Mouse (Mus musculus): ENCODE results near the gene Dpy19l1. TPM values are rescaled to one million over a fixed set of nuclear protein-coding genes. Genes with fewer than 3 reads are reported as not detected.
A peak's percentile ranks its signal among the peaks of the same experiment; 100 is the strongest.

Dpy19l1 gene
- polyA plus RNA-seq, 1 experiment from 2014 or later: 11.7 TPM

- Histone ChIP-seq H3K27ac (peak overlapping the region; percentile 90), H3K9me3 (no peaks in the 10 kb centered on the region), H3K27me3 (no peaks in the 10 kb centered on the region), H3K4me2 (peak overlapping the region; percentile 60), H3K9ac (peak overlapping the region; percentile 83), H3K4me1 (peaks cover 22% of the 10 kb centered on the region), H3K4me3 (peak overlapping the region; percentile 78), H3K36me3 (no peaks in the 10 kb centered on the region)
- ATAC-seq (ENCODE audit: insufficient number of reproducible peaks, insufficient read depth, low FRiP score, low TSS enrichment, low read depth): no peak
- 2% methylated on average over 5 of the region's 5 CpGs for WGBS
These were observed 899 bp upstream of the Dpy19l1 start for GRCm38 (mm10) chr9:24503858-24504219.

DNA sequence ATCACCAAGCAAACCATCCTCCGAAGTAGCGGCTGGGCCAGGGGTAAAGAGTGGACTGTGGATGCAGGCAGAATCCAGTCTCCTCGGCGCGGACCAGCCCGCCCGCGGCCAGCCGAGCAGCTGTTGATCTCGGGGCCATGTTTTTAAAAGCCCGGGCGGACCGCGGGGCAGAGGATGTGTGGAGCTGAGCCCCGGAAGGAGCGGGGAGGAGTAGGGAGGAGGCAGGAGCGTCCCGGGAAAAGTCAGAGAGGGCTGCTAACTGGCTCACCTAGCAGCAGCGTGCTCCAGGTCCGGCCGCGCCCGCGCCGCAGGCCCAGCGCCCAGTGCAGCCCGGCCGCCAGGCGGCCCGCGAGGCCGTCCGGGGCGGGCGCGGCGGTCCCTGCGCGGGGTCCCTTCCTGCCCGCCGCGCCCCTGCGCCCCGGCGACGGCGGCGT is 352 bp downstream of the Dpy19l1 start:
- Histone ChIP-seq H3K4me1 (peaks cover 22% of the 10 kb centered on the region), H3K4me3 (peak overlapping the region; percentile 78), H3K36me3 (no peaks in the 10 kb centered on the region; the same call in 1 of the 2 replicates), H3K9ac (peak overlapping the region; percentile 83), H3K4me2 (peak overlapping the region; percentile 60), H3K27ac (peak overlapping the region; percentile 90), H3K27me3 (no peaks in the 10 kb centered on the region), H3K9me3 (no peaks in the 10 kb centered on the region)
- peak; percentile 75 for ATAC-seq (ENCODE audit: insufficient number of reproducible peaks, insufficient read depth, low FRiP score, low TSS enrichment, low read depth)
- WGBS: under 1% methylated on average over 47 of the region's 48 CpGs

DNA sequence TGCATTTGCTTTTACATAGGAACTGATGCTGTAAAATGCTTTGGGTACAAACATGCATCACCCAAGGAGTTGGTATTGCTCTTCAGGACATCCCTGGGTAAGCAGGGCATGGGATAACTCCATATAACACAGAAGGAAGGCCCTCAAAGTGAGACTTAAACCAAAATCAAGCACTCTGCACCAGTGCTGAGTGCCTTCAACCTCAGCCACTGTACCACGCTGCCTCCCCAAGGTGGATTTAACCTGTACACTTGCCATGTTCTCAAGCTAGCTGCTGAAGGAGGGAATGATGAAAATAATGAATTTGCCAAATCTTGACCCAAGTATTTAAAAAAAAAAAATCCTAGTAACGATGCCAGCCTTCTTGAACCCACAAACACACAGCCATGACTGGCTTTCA is 1.3 kb downstream of the Dpy19l1 start:
- Histone ChIP-seq H3K9ac (peak overlapping the region; percentile 83), H3K4me2 (peak overlapping the region; percentile 60), H3K4me1 (peaks cover 22% of the 10 kb centered on the region), H3K27me3 (no peaks in the 10 kb centered on the region), H3K9me3 (no peaks in the 10 kb centered on the region), H3K27ac (no peak overlapping the region), H3K36me3 (no peaks in the 10 kb centered on the region; the same call in 1 of the 2 replicates), H3K4me3 (peak overlapping the region; percentile 78)
- WGBS: 51% methylated on average over 2 of the region's 2 CpGs
- no peak for ATAC-seq (ENCODE audit: insufficient number of reproducible peaks, insufficient read depth, low FRiP score, low TSS enrichment, low read depth)

DNA sequence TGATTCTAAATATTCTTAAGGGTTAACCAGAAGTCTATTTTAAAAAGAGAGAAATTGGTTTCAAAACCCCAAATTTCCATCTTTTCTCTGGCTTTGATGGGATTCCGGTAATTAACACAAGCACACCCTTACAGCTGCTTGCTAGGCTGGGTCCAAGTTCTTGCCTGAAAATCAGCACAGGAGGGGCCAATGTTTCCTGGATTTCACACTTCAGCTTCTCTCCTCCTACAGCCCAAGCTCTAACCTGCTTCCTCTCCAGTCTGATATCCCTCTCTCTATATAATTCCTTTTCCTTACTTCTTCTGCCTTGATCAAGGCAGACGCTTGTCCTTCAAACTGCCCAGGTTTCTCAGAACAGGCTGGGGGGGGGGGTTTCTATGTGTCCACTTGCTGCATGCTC is 6.7 kb downstream of the Dpy19l1 start:
- no peak overlapping the region for H3K27ac ChIP-seq
- peaks cover 16% of the 10 kb centered on the region for H3K4me1 ChIP-seq
- H3K4me2 ChIP-seq: no peak overlapping the region
- no peak overlapping the region for H3K4me3 ChIP-seq
- no peaks in the 10 kb centered on the region for H3K9me3 ChIP-seq
- no peaks in the 10 kb centered on the region; the same call in 1 of the 2 replicates for H3K36me3 ChIP-seq
- 92% methylated on average over 2 of the region's 2 CpGs for WGBS
- H3K27me3 ChIP-seq: no peaks in the 10 kb centered on the region
- no peak overlapping the region for H3K9ac ChIP-seq
- no peak for ATAC-seq (ENCODE audit: insufficient number of reproducible peaks, insufficient read depth, low FRiP score, low TSS enrichment, low read depth)

- no peak overlapping the region for H3K4me3 ChIP-seq
- no peak overlapping the region for H3K4me2 ChIP-seq
- H3K27ac ChIP-seq: no peak overlapping the region
- H3K27me3 ChIP-seq: no peaks in the 10 kb centered on the region
- H3K36me3 ChIP-seq: no peaks in the 10 kb centered on the region
- no peak overlapping the region for H3K9ac ChIP-seq
- H3K9me3 ChIP-seq: no peaks in the 10 kb centered on the region
- no peak for ATAC-seq (ENCODE audit: insufficient number of reproducible peaks, insufficient read depth, low FRiP score, low TSS enrichment, low read depth)
- 87% methylated on average over 5 of the region's 5 CpGs for WGBS
- H3K4me1 ChIP-seq: peaks cover 11% of the 10 kb centered on the region; the same call in 1 of the 2 replicates
These were observed 12.4 kb downstream of the Dpy19l1 start for GRCm38 (mm10) chr9:24490516-24490915.

- Histone ChIP-seq H3K4me3 (no peak overlapping the region), H3K4me1 (peaks cover 13% of the 10 kb centered on the region; the same call in 1 of the 2 replicates), H3K36me3 (no peaks in the 10 kb centered on the region), H3K27ac (no peak overlapping the region), H3K27me3 (no peaks in the 10 kb centered on the region), H3K9me3 (no peaks in the 10 kb centered on the region), H3K9ac (no peak overlapping the region), H3K4me2 (no peak overlapping the region)
- 82% methylated on average over 6 of the region's 6 CpGs for WGBS
- ATAC-seq (ENCODE audit: insufficient number of reproducible peaks, insufficient read depth, low FRiP score, low TSS enrichment, low read depth): no peak
These were observed 14.4 kb downstream of the Dpy19l1 start for GRCm38 (mm10) chr9:24488425-24489104.

GRCm38 (mm10) chr9:24482375-24482774 is 20.6 kb downstream of the Dpy19l1 start:
- H3K4me1 ChIP-seq: 0 out of 2 replicates have a peak, but pooled peaks cover 2% of the 10 kb centered on the region
- no peaks in the 10 kb centered on the region for H3K9me3 ChIP-seq
- no peak overlapping the region for H3K27ac ChIP-seq
- H3K27me3 ChIP-seq: no peaks in the 10 kb centered on the region
- ATAC-seq (ENCODE audit: insufficient number of reproducible peaks, insufficient read depth, low FRiP score, low TSS enrichment, low read depth): no peak
- H3K36me3 ChIP-seq: peaks cover 22% of the 10 kb centered on the region
- no peak overlapping the region for H3K4me3 ChIP-seq
- WGBS: 86% methylated on average over 5 of the region's 5 CpGs
- no peak overlapping the region for H3K4me2 ChIP-seq
- H3K9ac ChIP-seq: no peak overlapping the region

DNA sequence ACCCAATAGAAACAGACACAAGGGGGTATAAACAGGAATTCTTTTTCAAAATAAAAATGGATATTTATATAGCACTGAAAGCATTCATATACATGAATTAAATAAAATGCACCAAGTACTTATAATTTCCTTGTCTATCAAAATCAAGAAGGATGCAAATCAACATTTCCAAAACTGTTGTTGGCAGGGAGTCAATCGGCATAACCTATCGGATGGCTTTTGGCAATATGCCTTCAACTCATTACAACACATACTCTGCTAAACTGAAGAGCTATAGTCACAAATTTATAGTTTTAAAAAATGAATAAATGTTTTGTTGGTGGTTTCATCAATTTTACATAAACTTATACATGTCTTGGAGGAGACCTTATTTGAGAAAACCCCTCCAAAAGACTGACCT is 25.7 kb downstream of the Dpy19l1 start:
- Histone ChIP-seq H3K9ac (no peak overlapping the region), H3K9me3 (no peaks in the 10 kb centered on the region), H3K4me3 (no peak overlapping the region), H3K27ac (no peak overlapping the region), H3K27me3 (no peaks in the 10 kb centered on the region), H3K4me1 (no peaks in the 10 kb centered on the region), H3K4me2 (no peak overlapping the region), H3K36me3 (peaks cover 25% of the 10 kb centered on the region)
- 84% methylated on average over 2 of the region's 2 CpGs for WGBS
- ATAC-seq (ENCODE audit: insufficient number of reproducible peaks, insufficient read depth, low FRiP score, low TSS enrichment, low read depth): no peak

- no peak overlapping the region for H3K4me2 ChIP-seq
- H3K36me3 ChIP-seq: peaks cover 11% of the 10 kb centered on the region
- 85% methylated on average over 7 of the region's 7 CpGs for WGBS
- no peak overlapping the region for H3K4me3 ChIP-seq
- no peaks in the 10 kb centered on the region for H3K9me3 ChIP-seq
- no peak for ATAC-seq (ENCODE audit: insufficient number of reproducible peaks, insufficient read depth, low FRiP score, low TSS enrichment, low read depth)
- H3K9ac ChIP-seq: no peak overlapping the region
- no peaks in the 10 kb centered on the region for H3K4me1 ChIP-seq
- H3K27ac ChIP-seq: no peak overlapping the region
- no peaks in the 10 kb centered on the region for H3K27me3 ChIP-seq
These were observed 29.1 kb downstream of the Dpy19l1 start for GRCm38 (mm10) chr9:24473824-24474223.

- H3K9me3 ChIP-seq: no peaks in the 10 kb centered on the region
- 76% methylated on average over 3 of the region's 3 CpGs for WGBS
- no peak for ATAC-seq (ENCODE audit: insufficient number of reproducible peaks, insufficient read depth, low FRiP score, low TSS enrichment, low read depth)
These were observed 30.4 kb downstream of the Dpy19l1 start for GRCm38 (mm10) chr9:24472514-24472913.

DNA sequence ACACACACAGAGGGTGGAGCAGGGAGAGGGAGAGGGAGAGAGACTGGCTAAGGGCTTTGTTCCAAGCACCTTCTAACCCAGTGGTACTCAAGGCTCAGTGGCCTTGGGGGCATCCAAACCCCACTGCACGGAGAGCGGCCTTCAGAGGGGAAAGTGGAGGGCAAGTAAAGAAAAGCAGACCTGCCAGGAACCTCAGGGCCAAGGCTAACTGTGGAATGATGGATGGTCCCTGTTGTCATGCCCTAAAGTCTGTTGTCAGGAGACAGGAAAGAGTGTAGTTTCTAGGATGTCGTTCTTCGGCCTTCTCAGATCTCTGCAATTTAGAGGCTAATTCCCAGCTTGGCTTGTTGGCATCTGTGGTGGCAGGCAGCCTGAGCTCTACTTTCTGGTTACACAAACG is 32.8 kb downstream of the Dpy19l1 start:
- Histone ChIP-seq H3K27ac (no peak overlapping the region), H3K4me1 (no peaks in the 10 kb centered on the region), H3K9me3 (no peaks in the 10 kb centered on the region), H3K9ac (no peak overlapping the region), H3K27me3 (no peaks in the 10 kb centered on the region), H3K4me3 (no peak overlapping the region), H3K4me2 (no peak overlapping the region), H3K36me3 (no peaks in the 10 kb centered on the region)
- no peak for ATAC-seq (ENCODE audit: insufficient number of reproducible peaks, insufficient read depth, low FRiP score, low TSS enrichment, low read depth)
- 81% methylated on average over 5 of the region's 5 CpGs for WGBS

More at GRCm38 (mm10) chr9:24472514-24472913, 30.4 kb downstream of the Dpy19l1 start:
- Histone ChIP-seq H3K36me3 (peaks cover 5% of the 10 kb centered on the region), H3K9ac (no peak overlapping the region), H3K27me3 (no peaks in the 10 kb centered on the region), H3K4me2 (no peak overlapping the region), H3K4me1 (no peaks in the 10 kb centered on the region), H3K27ac (no peak overlapping the region), H3K4me3 (no peak overlapping the region)

DNA sequence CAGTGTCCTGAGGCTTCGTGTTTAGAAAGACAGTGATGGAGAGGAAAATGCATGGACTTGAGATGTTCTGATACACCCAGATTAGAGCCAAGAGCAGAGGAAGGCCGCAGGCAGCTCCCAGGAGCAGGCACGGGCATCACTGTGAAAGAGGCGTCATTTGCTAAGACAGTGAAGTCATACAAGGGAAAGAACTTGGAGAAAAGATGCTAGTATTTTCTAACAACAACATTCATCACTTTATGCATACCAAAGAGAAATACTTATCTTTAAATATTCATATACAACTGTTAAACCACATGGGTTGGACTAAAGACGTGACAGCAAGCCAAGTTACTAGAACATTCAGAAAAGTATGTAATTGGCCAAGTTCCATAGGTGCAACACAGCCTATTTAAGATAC is 35.8 kb downstream of the Dpy19l1 start:
- H3K27me3 ChIP-seq: no peaks in the 10 kb centered on the region
- no peaks in the 10 kb centered on the region for H3K36me3 ChIP-seq
- H3K9me3 ChIP-seq: no peaks in the 10 kb centered on the region
- H3K27ac ChIP-seq: no peak overlapping the region
- no peak overlapping the region for H3K9ac ChIP-seq
- H3K4me1 ChIP-seq: no peaks in the 10 kb centered on the region
- ATAC-seq (ENCODE audit: insufficient number of reproducible peaks, insufficient read depth, low FRiP score, low TSS enrichment, low read depth): no peak
- H3K4me2 ChIP-seq: no peak overlapping the region
- 92% methylated on average over 5 of the region's 5 CpGs for WGBS
- H3K4me3 ChIP-seq: no peak overlapping the region

Data from embryonic facial prominence, embryonic 13.5 days (tissue).